ENCODE assay signal across 10 mouse cellular contexts in genomic region chr5:36359535-36360243, GRCm38 (mm10). TPM values are rescaled to one million over a fixed set of nuclear protein-coding genes. Genes with fewer than 3 reads are reported as not detected.
DNase-seq lines count a peak whose midpoint lies in the region; ATAC-seq lines count a peak whose summit lies in the region.
"Had no signal": no experiment of that assay in that cellular context is flagged by ENCODE, and none has a peak within 500 bp of the region (broad histone marks: within the 10 kb centered on the region; RNA-seq: fewer than 3 reads in every experiment).

No protein-coding gene starts in this region.

- no peaks in the 10 kb centered on the region for H3K9me3 ChIP-seq in hindbrain, embryonic 10.5 days
- no peaks in the 10 kb centered on the region for H3K9me3 ChIP-seq in hindbrain, embryonic 12.5 days (replicated peaks)
- H3K9me3 ChIP-seq: midbrain, embryonic 12.5 days had no signal

- H3K27ac ChIP-seq in hindbrain, embryonic 10.5 days, result peak overlapping the region; percentile 13; the same call in 1 of the 2 replicates
- H3K27ac ChIP-seq in hindbrain, embryonic 12.5 days, result no peak overlapping the region
- H3K27ac ChIP-seq: midbrain, embryonic 12.5 days had no signal

- H3K4me3 ChIP-seq in hindbrain, embryonic 10.5 days, result no peak overlapping the region
- H3K4me3 ChIP-seq in hindbrain, embryonic 12.5 days, result no peak overlapping the region
- H3K4me3 ChIP-seq: midbrain, embryonic 12.5 days had no signal

- no peaks in the 10 kb centered on the region for H3K36me3 ChIP-seq in hindbrain, embryonic 10.5 days
- no peaks in the 10 kb centered on the region for H3K36me3 ChIP-seq in hindbrain, embryonic 12.5 days
- H3K36me3 ChIP-seq: midbrain, embryonic 12.5 days had no signal

- no peak overlapping the region for H3K4me2 ChIP-seq in hindbrain, embryonic 12.5 days (replicated peaks)
- H3K4me2 ChIP-seq: midbrain, embryonic 12.5 days had no signal

- H3K9ac ChIP-seq in hindbrain, embryonic 12.5 days, result no peak overlapping the region
- H3K9ac ChIP-seq: midbrain, embryonic 12.5 days had no signal

- DNase-seq in hindbrain, embryonic 10.5 days (ENCODE audit: low spot score), result no peak
- DNase-seq in ZHBTc4 (ENCODE audit: low read depth, low spot score), result peak; percentile 52
- peak; percentile 41 to 66 for DNase-seq in layer of hippocampus, postnatal 10 days (ENCODE audit: low spot score in 2 of 2)
- DNase-seq in urinary bladder, adult 18-20 months (ENCODE audit: low spot score in 2 of 2), result no peak
- no peak for DNase-seq in cerebellum, adult 11 months

- peaks cover 39% of the 10 kb centered on the region for H3K4me1 ChIP-seq in hindbrain, embryonic 10.5 days (replicated peaks)
- peaks cover 23% of the 10 kb centered on the region for H3K4me1 ChIP-seq in hindbrain, embryonic 12.5 days

- WGBS in hindbrain, embryonic 10.5 days, result 52% methylated on average over 5 of the region's 5 CpGs
- WGBS in hindbrain, embryonic 12.5 days, result 45% methylated on average over 5 of the region's 5 CpGs

- no peak for ATAC-seq in hindbrain, embryonic 12.5 days (ENCODE audit: low FRiP score)
- peak; percentile 45 for ATAC-seq in CD4-positive, CD25-positive, alpha-beta regulatory T cell, adult 4 months
- no peak for ATAC-seq in megakaryocyte progenitor cell, adult 5-6 weeks (replicated peaks; ENCODE audit: poor library complexity)

- H3K27me3 ChIP-seq in hindbrain, embryonic 10.5 days (ENCODE audit: insufficient read depth, poor library complexity, severe bottlenecking), result no peaks in the 10 kb centered on the region
- H3K27me3 ChIP-seq in hindbrain, embryonic 12.5 days, result no peaks in the 10 kb centered on the region

RNA-seq across cellular contexts. Expression of gene Sorcs2, which starts 38.2 kb away (rescaled TPM):
- polyA plus RNA-seq in hindbrain, embryonic 10.5 days (2016; fragmentation: Nextera tagmentation; extraction: Ambion mirVana), result 7.5 and 10.5 TPM in 2 replicates
- polyA plus RNA-seq in hindbrain, embryonic 12.5 days (2016; fragmentation: Nextera tagmentation; extraction: Ambion mirVana), result 17.2 and 17.5 TPM in 2 replicates
- polyA plus RNA-seq in CD4-positive, CD25-positive, alpha-beta regulatory T cell, adult 4 months (2017; shearing (Covaris generic)), result 1 to 10 TPM; 4.5 to 4.7 TPM
- 10 to 100 TPM; 56.9 to 60.9 TPM for total RNA-seq in layer of hippocampus, postnatal 10 days (2021)
- total RNA-seq in megakaryocyte progenitor cell, adult 5-6 weeks (2015), result not detected in 2 replicates
- total RNA-seq in megakaryocyte progenitor cell, adult 5-6 weeks (2017), result not detected in 2 replicates
- total RNA-seq: common myeloid progenitor, adult 5-6 weeks had no signal

Comparison
In these comparisons a context has a peak if more than half of its experiments do, and no peak if none do; other contexts are left out.
1. DNase-seq: peak in ZHBTc4 (single experiment) and layer of hippocampus, postnatal 10 days (2 of 2); none in hindbrain, embryonic 10.5 days (single experiment), urinary bladder, adult 18-20 months (0 of 2) and cerebellum, adult 11 months (single experiment).